Mouse (Mus musculus) lung, embryonic 15.5 days (tissue): ENCODE results near the gene Lrp1. TPM values are rescaled to one million over a fixed set of nuclear protein-coding genes. Genes with fewer than 3 reads are reported as not detected.
A peak's percentile ranks its signal among the peaks of the same experiment; 100 is the strongest.

ENCODE experiments used
- ATAC-seq: fragments of 200-750 bp; cut with Nextera tagmentation; 2 replicates; pipeline ENCODE4 v1.8.0; 2017; ENCODE audit warnings: moderate number of reproducible peaks, borderline replicate concordance; ENCODE audit not compliant: low FRiP score, low TSS enrichment; ENCODE audit errors: extremely low read depth
- H3K27ac ChIP-seq: fragments of 300-500 bp; sonication (generic); 2 replicates; pipeline ENCODE4 v1.5.1; 2015; ENCODE audit warnings: moderate library complexity, mild to moderate bottlenecking, inconsistent platforms
- H3K27me3 ChIP-seq: fragments of 300-500 bp; sonication (generic); 2 replicates; pipeline ENCODE4 v1.6.1; 2015; ENCODE audit warnings: inconsistent platforms
- H3K36me3 ChIP-seq: fragments of 300-500 bp; sonication (generic); 2 replicates; pipeline ENCODE4 v1.6.1; 2015; ENCODE audit warnings: inconsistent platforms
- H3K4me1 ChIP-seq: fragments of 300-500 bp; sonication (generic); 2 replicates; pipeline ENCODE4 v1.6.1; 2015; ENCODE audit warnings: inconsistent platforms
- H3K4me2 ChIP-seq: fragments of 300-500 bp; sonication (generic); 2 replicates; pipeline ENCODE4 v1.6.1; 2015; ENCODE audit warnings: inconsistent platforms, mild to moderate bottlenecking, moderate library complexity
- H3K4me3 ChIP-seq: fragments of 300-500 bp; sonication (generic); 2 replicates; pipeline ENCODE4 v1.5.1; 2015; ENCODE audit warnings: mild to moderate bottlenecking, inconsistent platforms
- H3K9ac ChIP-seq: fragments of 300-500 bp; sonication (generic); 2 replicates; pipeline ENCODE4 v1.6.1; 2015; ENCODE audit warnings: inconsistent platforms
- H3K9me3 ChIP-seq: fragments of 300-500 bp; sonication (generic); 2 replicates; pipeline ENCODE4 v1.6.1; 2016; ENCODE audit warnings: inconsistent platforms
- WGBS: fragments of 180-500 bp; shearing (Covaris S2); methylation state at CpG from one replicate; pipeline ENCODE4 v1.1.7; 2015; 5-methylcytosine and 5-hydroxymethylcytosine counted together
- polyA plus RNA-seq: library from polyadenylated mRNA; unstranded; fragments of >200 nt; fragmentation: Nextera tagmentation; extraction: Ambion mirVana; gene quantifications from 2 replicates; pipeline ENCODE4 v1.2.1, GENCODE M21; 2015

The Lrp1 gene
- polyA plus RNA-seq, 1 experiment from 2014 or later, result 72.6 TPM

DNA sequence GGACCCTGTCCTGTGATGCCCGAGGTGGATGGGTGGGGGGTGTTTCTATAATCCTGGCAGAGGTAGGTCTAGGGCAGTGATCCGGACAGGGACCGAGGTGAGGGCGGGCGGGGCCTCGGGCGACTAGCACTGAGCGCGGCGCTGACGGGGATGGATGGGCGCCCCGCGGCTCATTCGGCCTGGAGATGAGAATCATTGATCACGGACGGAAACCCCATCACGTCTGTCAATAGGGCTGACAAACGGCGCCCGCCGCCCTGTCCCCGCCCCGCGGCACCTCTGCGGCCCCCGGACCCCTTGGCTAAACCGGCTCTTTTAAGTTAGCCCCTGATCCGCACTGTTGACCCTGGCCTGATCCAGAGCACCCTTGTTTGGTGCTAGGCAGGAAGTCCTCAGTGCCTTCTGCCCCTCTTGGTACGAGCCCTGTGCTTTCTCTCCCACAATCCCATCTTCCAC, 86.0 kb downstream of the Lrp1 start:
- no peak for ATAC-seq
- peak overlapping the region; percentile 38 for H3K4me3 ChIP-seq
- no peak overlapping the region for H3K9ac ChIP-seq

GRCm38 (mm10) chr10:127534036-127534928, 86.7 kb downstream of the Lrp1 start, which contains the start of gene Nxph4:
Gene Nxph4 (minus strand): TSS chr10:127534559.
- Histone ChIP-seq H3K4me1 (peaks cover 26% of the 10 kb centered on the region), H3K9ac (peak within 1 kb of the TSS; percentile 21), H3K4me2 (peak within 1 kb of the TSS; percentile 84), H3K27ac (no peak within 1 kb of the TSS), H3K9me3 (no peaks in the 10 kb centered on the region), H3K27me3 (peaks cover 79% of the 10 kb centered on the region), H3K4me3 (peak within 1 kb of the TSS; percentile 38), H3K36me3 (peaks cover 9% of the 10 kb centered on the region)
- peak; percentile 24; the same call in 1 of the 2 replicates for ATAC-seq
- 0% methylated on average over 61 of the region's 78 CpGs for WGBS

More for the DNA sequence above, 86.0 kb downstream of the Lrp1 start:
- WGBS, result 1% methylated on average over 30 of the region's 30 CpGs
- Histone ChIP-seq H3K36me3 (peaks cover 14% of the 10 kb centered on the region), H3K27ac (no peak overlapping the region), H3K4me1 (peaks cover 26% of the 10 kb centered on the region), H3K27me3 (peaks cover 73% of the 10 kb centered on the region), H3K9me3 (no peaks in the 10 kb centered on the region), H3K4me2 (peak overlapping the region; percentile 84)

- no peak for ATAC-seq
- Histone ChIP-seq H3K36me3 (no peaks in the 10 kb centered on the region), H3K4me2 (no peak overlapping the region), H3K27ac (no peak overlapping the region), H3K9me3 (no peaks in the 10 kb centered on the region), H3K9ac (no peak overlapping the region), H3K27me3 (peaks cover 100% of the 10 kb centered on the region), H3K4me1 (peaks cover 31% of the 10 kb centered on the region), H3K4me3 (no peak overlapping the region)
- 0% methylated on average over 4 of the region's 4 CpGs for WGBS
Observed at GRCm38 (mm10) chr10:127531548-127531947, 89.4 kb downstream of the Lrp1 start.

DNA sequence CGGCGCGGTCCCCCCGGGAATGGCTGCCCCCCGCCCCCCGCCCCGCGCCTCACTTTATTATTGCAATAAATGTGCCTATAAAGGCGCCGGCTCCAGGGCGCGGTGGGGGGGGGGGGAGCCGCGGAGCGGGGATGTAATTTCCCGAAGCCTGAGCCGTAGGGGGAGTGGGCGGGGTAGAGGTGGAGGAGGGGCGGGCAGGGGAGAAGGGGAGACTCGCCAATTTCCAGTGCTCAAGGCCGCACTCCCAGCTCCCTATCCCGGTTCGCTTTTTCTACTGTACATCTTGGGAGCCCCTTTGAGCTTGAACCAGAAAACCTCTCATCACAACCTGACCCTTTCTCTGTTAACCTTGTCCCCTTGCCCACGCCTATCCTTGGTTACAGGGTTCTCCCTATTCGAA, 90.0 kb downstream of the Lrp1 start:
- Histone ChIP-seq H3K27ac (no peak overlapping the region), H3K36me3 (no peaks in the 10 kb centered on the region), H3K27me3 (peaks cover 100% of the 10 kb centered on the region), H3K4me3 (no peak overlapping the region), H3K9ac (no peak overlapping the region), H3K4me1 (peaks cover 37% of the 10 kb centered on the region), H3K9me3 (no peaks in the 10 kb centered on the region), H3K4me2 (no peak overlapping the region)
- ATAC-seq, result no peak
- WGBS, result 2% methylated on average over 20 of the region's 25 CpGs

DNA sequence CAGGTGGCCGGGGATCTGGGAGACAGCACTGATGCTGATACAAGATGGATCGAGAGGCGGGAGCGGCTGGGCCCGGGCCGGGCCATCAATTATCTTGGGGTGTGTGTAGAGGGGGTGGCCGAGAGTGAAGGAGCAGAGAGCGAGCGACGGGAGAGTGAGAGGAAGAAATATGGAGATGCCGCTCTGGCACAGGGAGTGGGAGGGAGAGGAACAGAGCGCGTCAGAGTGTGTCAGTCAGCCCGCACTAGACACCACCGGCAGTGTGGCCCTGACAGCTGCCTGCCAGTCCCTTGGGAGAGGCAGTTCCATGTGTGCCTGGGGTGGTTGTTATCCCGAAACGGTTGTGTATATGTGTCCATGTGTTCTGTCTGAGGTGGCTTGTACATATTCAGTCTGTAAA, 93.5 kb downstream of the Lrp1 start:
- H3K27ac ChIP-seq, result no peak overlapping the region
- no peaks in the 10 kb centered on the region for H3K9me3 ChIP-seq
- H3K36me3 ChIP-seq, result no peaks in the 10 kb centered on the region
- H3K4me1 ChIP-seq, result peaks cover 25% of the 10 kb centered on the region
- ATAC-seq, result no peak
- WGBS, result 3% methylated on average over 17 of the region's 17 CpGs
- no peak overlapping the region for H3K4me3 ChIP-seq
- H3K27me3 ChIP-seq, result peaks cover 97% of the 10 kb centered on the region
- H3K9ac ChIP-seq, result no peak overlapping the region
- no peak overlapping the region for H3K4me2 ChIP-seq

DNA sequence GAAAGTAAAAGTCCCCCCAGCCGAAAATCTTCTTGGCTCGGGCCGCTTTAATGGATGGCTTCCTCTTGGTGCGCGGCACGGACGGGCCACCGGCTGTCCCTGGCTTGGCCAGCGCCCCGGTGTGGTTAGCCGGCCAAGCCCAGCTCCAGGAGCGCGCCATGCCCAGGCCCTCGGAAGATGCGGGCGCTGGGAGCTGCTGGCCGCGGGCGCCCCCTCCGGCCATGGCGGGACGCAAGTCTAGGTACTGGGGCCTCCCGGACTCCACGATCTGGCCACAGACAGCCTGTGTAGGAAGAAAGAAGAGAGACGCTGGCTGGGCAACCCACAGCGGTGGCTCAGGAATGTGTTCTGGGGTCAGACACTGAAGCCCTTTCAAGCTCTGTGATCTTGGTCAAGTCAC, 94.3 kb downstream of the Lrp1 start:
- H3K27me3 ChIP-seq, result peaks cover 89% of the 10 kb centered on the region
- H3K9me3 ChIP-seq, result no peaks in the 10 kb centered on the region
- H3K4me1 ChIP-seq, result peaks cover 27% of the 10 kb centered on the region
- H3K4me3 ChIP-seq, result peak overlapping the region; percentile 27
- 0 out of 2 replicates have a peak, but pooled peaks have one; percentile 26 for ATAC-seq
- H3K27ac ChIP-seq, result no peak overlapping the region
- peak overlapping the region; percentile 56 for H3K4me2 ChIP-seq
- H3K9ac ChIP-seq, result no peak overlapping the region
- no peaks in the 10 kb centered on the region for H3K36me3 ChIP-seq
- WGBS, result under 1% methylated on average over 26 of the region's 26 CpGs

DNA sequence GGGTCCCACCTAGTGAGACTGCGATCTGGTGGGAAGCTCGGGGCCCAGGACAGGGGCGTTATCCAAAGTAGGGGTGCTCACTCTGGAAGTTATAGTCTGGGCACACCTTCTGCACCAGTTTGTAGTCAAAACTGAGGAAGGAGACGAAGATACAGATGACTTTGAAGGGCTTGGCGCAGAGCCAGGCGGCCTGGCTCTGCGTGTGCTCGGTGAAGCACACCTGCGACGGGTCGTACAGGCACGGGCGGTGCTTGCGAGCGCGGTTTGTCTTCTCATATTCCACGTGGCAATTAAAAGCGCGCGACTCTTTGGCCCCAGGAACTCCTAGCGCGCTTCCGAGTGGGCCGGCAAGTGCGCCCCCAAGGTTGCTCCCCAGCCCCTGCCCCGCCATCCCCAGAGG, 94.9 kb downstream of the Lrp1 start:
- Histone ChIP-seq H3K27ac (no peak overlapping the region), H3K27me3 (peaks cover 83% of the 10 kb centered on the region), H3K4me1 (peaks cover 33% of the 10 kb centered on the region), H3K4me3 (peak overlapping the region; percentile 27), H3K4me2 (peak overlapping the region; percentile 56), H3K9me3 (no peaks in the 10 kb centered on the region), H3K9ac (no peak overlapping the region), H3K36me3 (no peaks in the 10 kb centered on the region)
- ATAC-seq, result no peak
- WGBS, result 1% methylated on average over 26 of the region's 26 CpGs

DNA sequence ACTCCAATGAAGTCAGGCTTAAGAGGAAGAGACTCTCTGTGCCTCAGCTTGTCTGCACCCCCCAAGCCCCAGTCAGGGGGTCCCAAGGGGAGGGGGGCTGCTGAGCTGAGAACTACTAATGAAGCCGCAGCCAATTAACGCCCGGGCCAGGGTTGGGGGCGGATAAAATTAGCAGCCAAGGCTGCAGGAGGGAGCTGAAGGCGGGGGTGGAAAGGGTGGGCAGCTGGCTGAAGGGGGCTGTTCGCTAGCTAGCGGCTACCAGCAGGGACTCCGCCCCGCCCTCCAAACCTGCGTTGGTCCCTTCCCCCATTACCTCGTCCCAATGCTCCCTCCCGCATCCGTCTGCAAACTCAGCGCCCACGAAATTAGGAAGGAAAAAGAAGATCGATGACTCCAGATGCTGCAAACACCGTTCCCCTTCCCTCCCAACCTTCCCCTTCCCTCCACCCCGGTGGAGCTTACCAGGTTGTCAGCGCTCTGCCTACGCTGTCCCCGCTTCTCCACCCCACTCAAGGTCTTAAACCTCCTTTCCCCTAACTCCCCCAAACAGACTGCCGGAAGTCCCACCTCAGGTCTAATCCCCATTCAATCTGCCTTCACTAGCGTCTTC, 96.2 kb downstream of the Lrp1 start:
- Histone ChIP-seq H3K4me2 (no peak overlapping the region), H3K27ac (no peak overlapping the region), H3K4me1 (peaks cover 33% of the 10 kb centered on the region), H3K27me3 (peaks cover 70% of the 10 kb centered on the region), H3K36me3 (peaks cover 11% of the 10 kb centered on the region), H3K4me3 (no peak overlapping the region), H3K9me3 (no peaks in the 10 kb centered on the region), H3K9ac (no peak overlapping the region)
- 4% methylated on average over 23 of the region's 23 CpGs for WGBS
- ATAC-seq, result no peak

GRCm38 (mm10) chr10:127522088-127522581, 98.8 kb downstream of the Lrp1 start, which contains the start of gene Shmt2:
Gene Shmt2 (minus strand): TSS chr10:127522444.
- Histone ChIP-seq H3K4me2 (peak within 1 kb of the TSS; percentile 91), H3K27me3 (peaks cover 44% of the 10 kb centered on the region), H3K27ac (peak within 1 kb of the TSS; percentile 24; the same call in 1 of the 2 replicates), H3K4me3 (peak within 1 kb of the TSS; percentile 66), H3K9ac (peak within 1 kb of the TSS; percentile 62), H3K36me3 (peaks cover 35% of the 10 kb centered on the region), H3K4me1 (peaks cover 32% of the 10 kb centered on the region), H3K9me3 (no peaks in the 10 kb centered on the region)
- WGBS, result 0% methylated on average over 21 of the region's 21 CpGs
- ATAC-seq, result peak; percentile 62; the same call in 1 of the 2 replicates

- Histone ChIP-seq H3K27me3 (peaks cover 39% of the 10 kb centered on the region), H3K4me1 (peaks cover 33% of the 10 kb centered on the region), H3K9me3 (no peaks in the 10 kb centered on the region), H3K27ac (peak overlapping the region; percentile 24; the same call in 1 of the 2 replicates), H3K4me3 (peak overlapping the region; percentile 66), H3K9ac (peak overlapping the region; percentile 62), H3K4me2 (peak overlapping the region; percentile 91), H3K36me3 (peaks cover 35% of the 10 kb centered on the region)
- 2% methylated on average over 12 of the region's 12 CpGs for WGBS
- no peak for ATAC-seq
Observed at GRCm38 (mm10) chr10:127521611-127522080, 99.3 kb downstream of the Lrp1 start.

- Histone ChIP-seq H3K4me3 (peak overlapping the region; percentile 66), H3K4me2 (peak overlapping the region; percentile 91), H3K27ac (no peak overlapping the region), H3K27me3 (peaks cover 36% of the 10 kb centered on the region), H3K9me3 (no peaks in the 10 kb centered on the region), H3K4me1 (peaks cover 34% of the 10 kb centered on the region), H3K36me3 (peaks cover 35% of the 10 kb centered on the region), H3K9ac (no peak overlapping the region)
- 76% methylated on average over 20 of the region's 20 CpGs for WGBS
- ATAC-seq, result no peak
Observed at GRCm38 (mm10) chr10:127520714-127521357, 100.1 kb downstream of the Lrp1 start.
